Mouse (Mus musculus) testis, adult 2 months (tissue): ENCODE data around the gene Traf2.

Source experiments
- CTCF ChIP-seq: fragments of 200-500 bp; IDR thresholded peaks from 2 replicates; pipeline ENCODE4 v1.5.1; 2012; ENCODE audit warnings: low read depth, mild to moderate bottlenecking, inconsistent platforms, low read length, moderate library complexity; ENCODE audit not compliant: control insufficient read depth, insufficient read depth, insufficient replicate concordance
- POLR2A ChIP-seq: fragments of 200-500 bp; IDR thresholded peaks from 2 replicates; pipeline ENCODE4 v1.6.1; 2012; ENCODE audit warnings: low read depth, mild to moderate bottlenecking, inconsistent platforms, low read length, moderate library complexity; ENCODE audit not compliant: control insufficient read depth

DNA sequence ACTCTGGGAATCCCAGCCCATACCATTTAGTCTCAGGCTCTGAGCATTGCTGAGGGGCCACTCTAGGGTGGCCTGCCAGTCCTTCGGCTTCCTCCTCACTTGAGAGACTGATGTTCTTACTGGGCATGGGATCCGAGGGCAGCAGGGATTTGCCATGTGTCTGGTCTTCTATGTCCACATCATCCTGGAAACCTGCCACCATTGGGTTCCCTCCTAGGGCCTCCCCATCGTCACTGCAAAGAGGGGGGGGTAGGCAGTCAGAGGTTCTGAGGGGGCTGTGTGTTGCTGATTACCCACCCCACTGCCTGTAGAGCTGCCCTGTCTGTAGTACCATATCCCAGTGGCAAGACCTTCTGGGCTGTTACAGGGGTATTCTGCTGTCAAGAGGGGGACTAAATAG is 38.9 kb upstream of the Traf2 start:
- TF ChIP-seq CTCF: no peak
- TF ChIP-seq POLR2A: no peak
